18 mouse cellular contexts compared by ENCODE assay signal in genomic region chr1:120100456-120101226, GRCm38 (mm10). TPM values are rescaled to one million over a fixed set of nuclear protein-coding genes. Genes with fewer than 3 reads are reported as not detected.
DNase-seq lines count a peak whose midpoint lies in the region; ATAC-seq and TF ChIP-seq lines count a peak whose summit lies in the region.
"Had no signal": no experiment of that assay in that cellular context is flagged by ENCODE, and none has a peak within 500 bp of the region (broad histone marks: within the 10 kb centered on the region; RNA-seq: fewer than 3 reads in every experiment).

No protein-coding gene starts in this region.

- H3K36me3 ChIP-seq in lung, postnatal 0 days (ENCODE audit: insufficient read depth, low read length) = no peaks in the 10 kb centered on the region
- no peaks in the 10 kb centered on the region for H3K36me3 ChIP-seq in forebrain, embryonic 14.5 days (ENCODE audit: control insufficient read depth, insufficient read depth, low read length)
- H3K36me3 ChIP-seq: midbrain, embryonic 13.5 days had no signal

- H3K9me3 ChIP-seq in lung, postnatal 0 days (ENCODE audit: low read length) = no peaks in the 10 kb centered on the region
- no peaks in the 10 kb centered on the region for H3K9me3 ChIP-seq in forebrain, embryonic 14.5 days (replicated peaks; ENCODE audit: control insufficient read depth, low read length)
- H3K9me3 ChIP-seq: midbrain, embryonic 13.5 days had no signal

- ATAC-seq in lung, postnatal 0 days = peak; percentile 58
- no peak for ATAC-seq in forebrain, embryonic 14.5 days
- ATAC-seq: midbrain, embryonic 13.5 days; Patski had no signal

- H3K4me2 ChIP-seq in lung, postnatal 0 days (replicated peaks; ENCODE audit: low read depth, low read length) = no peak overlapping the region
- H3K4me2 ChIP-seq in forebrain, embryonic 14.5 days (ENCODE audit: low read length) = no peak overlapping the region
- H3K4me2 ChIP-seq: heart, embryonic 11.5 days; lung, embryonic 14.5 days; midbrain, embryonic 13.5 days had no signal

- H3K4me1 ChIP-seq in lung, adult 2 months (ENCODE audit: control insufficient read depth, insufficient read depth, low read length) = no peaks in the 10 kb centered on the region
- no peaks in the 10 kb centered on the region for H3K4me1 ChIP-seq in lung, postnatal 0 days (ENCODE audit: insufficient read depth, low read depth, low read length)
- no peaks in the 10 kb centered on the region for H3K4me1 ChIP-seq in forebrain, embryonic 14.5 days (ENCODE audit: control insufficient read depth, insufficient read depth, low read length)
- H3K4me1 ChIP-seq: midbrain, embryonic 13.5 days had no signal

- 63% methylated on average over 8 of the region's 8 CpGs for WGBS in lung, adult 2 months
- 64% methylated on average over 8 of the region's 8 CpGs for WGBS in lung, postnatal 0 days
- 88% methylated on average over 8 of the region's 8 CpGs for WGBS in forebrain, embryonic 14.5 days

- H3K4me3 ChIP-seq in lung, adult 2 months (replicated peaks; ENCODE audit: extremely low read depth, low read depth, low read length) = no peak overlapping the region
- H3K4me3 ChIP-seq in lung, postnatal 0 days (ENCODE audit: low read depth, low read length) = no peak overlapping the region
- H3K4me3 ChIP-seq in forebrain, embryonic 14.5 days (ENCODE audit: low read depth, low read length) = no peak overlapping the region
- H3K4me3 ChIP-seq: midbrain, embryonic 13.5 days had no signal

- H3K27me3 ChIP-seq in lung, postnatal 0 days (replicated peaks; ENCODE audit: insufficient read depth, low read length) = no peaks in the 10 kb centered on the region
- no peaks in the 10 kb centered on the region for H3K27me3 ChIP-seq in forebrain, embryonic 14.5 days (replicated peaks; ENCODE audit: control insufficient read depth, insufficient read depth, low read length)
- H3K27me3 ChIP-seq: midbrain, embryonic 13.5 days; Patski had no signal

- no peak for TF ChIP-seq CTCF in lung, adult 2 months (IDR thresholded peaks at IDR 0.05; ENCODE audit: insufficient read depth, low read length)
- TF ChIP-seq CTCF in lung, postnatal 0 days (IDR thresholded peaks at IDR 0.05) = no peak

- peak; percentile 55 for DNase-seq in adrenal gland, postnatal 14 days
- DNase-seq in adrenal gland, postnatal 4 days (ENCODE audit: low spot score in 2 of 2) = no peak
- DNase-seq in lung, adult 18-20 months = peak; percentile 42 to 63
- no peak for DNase-seq in lung, adult 2 months
- peak; percentile 74 for DNase-seq in lung, postnatal 0 days (ENCODE audit: low spot score)
- DNase-seq in forebrain, embryonic 14.5 days (ENCODE audit: low spot score) = no peak
- no peak for DNase-seq in urinary bladder, adult 2 months (ENCODE audit: low spot score)
- no peak for DNase-seq in cerebellum, postnatal 25 days
- DNase-seq: cerebellum, postnatal 14 days; gastrocnemius, postnatal 25 days; heart, postnatal 36 days; left cerebral cortex, postnatal 4 days; lung, embryonic 14.5 days; thymus, postnatal 36 days had no signal

- no peak overlapping the region for H3K9ac ChIP-seq in lung, postnatal 0 days (replicated peaks; ENCODE audit: low read depth)
- no peak overlapping the region for H3K9ac ChIP-seq in forebrain, embryonic 14.5 days (ENCODE audit: low read length)
- H3K9ac ChIP-seq: lung, embryonic 14.5 days; midbrain, embryonic 13.5 days had no signal

- no peak for TF ChIP-seq POLR2A in lung, adult 2 months (IDR thresholded peaks at IDR 0.05; ENCODE audit: borderline replicate concordance, extremely low read depth, low read depth, low read length)

- H3K27ac ChIP-seq in lung, postnatal 0 days (ENCODE audit: low read length) = no peak overlapping the region
- no peak overlapping the region for H3K27ac ChIP-seq in forebrain, embryonic 14.5 days (ENCODE audit: low read depth, low read length)
- H3K27ac ChIP-seq: kidney, postnatal 0 days; midbrain, embryonic 13.5 days had no signal

- TF ChIP-seq EP300 in lung, postnatal 0 days (IDR thresholded peaks at IDR 0.05) = no peak

RNA-seq across cellular contexts. Expression of gene Dbi, which starts 20.2 kb away (rescaled TPM):
- 891 and 1,093 TPM in 2 replicates for total RNA-seq in adrenal gland, postnatal 14 days (2021)
- 100 to 1,000 TPM; 429 to 512 TPM for total RNA-seq in adrenal gland, postnatal 4 days (2021)
- 193 and 281 TPM in 2 replicates for polyA plus RNA-seq in lung, adult 2 months (2012; rRNA removed)
- polyA plus RNA-seq in lung, postnatal 0 days (2015; fragmentation: Nextera tagmentation; extraction: Ambion mirVana) = 646 and 687 TPM in 2 replicates
- polyA plus RNA-seq in forebrain, embryonic 14.5 days (2014; fragmentation: Nextera tagmentation; extraction: Ambion mirVana) = 1,393 and 1,470 TPM in 2 replicates
- 364 and 515 TPM in 2 replicates for polyA plus RNA-seq in urinary bladder, adult 2 months (2012; rRNA removed)

RNA-seq across cellular contexts. Expression of gene 3110009E18Rik, which starts 20.3 kb away (rescaled TPM):
- 8.8 and 10.7 TPM in 2 replicates for total RNA-seq in adrenal gland, postnatal 14 days (2021)
- 10 to 100 TPM; 12.5 to 14.2 TPM for total RNA-seq in adrenal gland, postnatal 4 days (2021)
- 1.5 and 1.7 TPM in 2 replicates for polyA plus RNA-seq in lung, adult 2 months (2012; rRNA removed)
- 10.7 and 12.5 TPM in 2 replicates for polyA plus RNA-seq in lung, postnatal 0 days (2015; fragmentation: Nextera tagmentation; extraction: Ambion mirVana)
- 25.9 and 27.3 TPM in 2 replicates for polyA plus RNA-seq in forebrain, embryonic 14.5 days (2014; fragmentation: Nextera tagmentation; extraction: Ambion mirVana)
- 8.1 and 9.5 TPM in 2 replicates for polyA plus RNA-seq in urinary bladder, adult 2 months (2012; rRNA removed)

RNA-seq across cellular contexts. Expression of gene Tmem37, which starts 26.8 kb away (rescaled TPM):
- 19.8 and 26.9 TPM in 2 replicates for total RNA-seq in adrenal gland, postnatal 14 days (2021)
- total RNA-seq in adrenal gland, postnatal 4 days (2021) = 10 to 100 TPM; 17.5 to 18.5 TPM
- 78.9 and 80.0 TPM in 2 replicates for polyA plus RNA-seq in lung, adult 2 months (2012; rRNA removed)
- polyA plus RNA-seq in lung, postnatal 0 days (2015; fragmentation: Nextera tagmentation; extraction: Ambion mirVana) = 121 and 127 TPM in 2 replicates
- polyA plus RNA-seq in forebrain, embryonic 14.5 days (2014; fragmentation: Nextera tagmentation; extraction: Ambion mirVana) = 7.3 and 8.2 TPM in 2 replicates
- 6.6 and 7.6 TPM in 2 replicates for polyA plus RNA-seq in urinary bladder, adult 2 months (2012; rRNA removed)

Comparison
In these comparisons a context has a peak if more than half of its experiments do, and no peak if none do; other contexts are left out.
1. DNase-seq: peak in adrenal gland, postnatal 14 days (single experiment), lung, adult 18-20 months (2 of 2) and lung, postnatal 0 days (single experiment); none in adrenal gland, postnatal 4 days (0 of 2), lung, adult 2 months (single experiment), forebrain, embryonic 14.5 days (single experiment), urinary bladder, adult 2 months (single experiment) and cerebellum, postnatal 25 days (0 of 2).